Mouse (Mus musculus): ENCODE measurements around the gene Grm4.

GRCm38 (mm10) chr17:27435799-27436198 is 85.4 kb downstream of the Grm4 start:
- TF ChIP-seq CTCF (IDR thresholded peaks at IDR 0.05; ENCODE audit: low read depth) (no peak), EP300 (IDR thresholded peaks at IDR 0.05; ENCODE audit: low read depth) (no peak)

Measured in liver, embryonic 14.5 days (tissue).